Mouse (Mus musculus) embryonic fibroblast, embryonic 13.5 days (primary cell): ENCODE measurements around the gene Poldip2.

Experiments used
- CTCF ChIP-seq: IDR thresholded peaks from 2 replicates; pipeline ENCODE4 v1.5.1; 2011; ENCODE audit warnings: mild to moderate bottlenecking, control low read depth, low read length, moderate library complexity, borderline replicate concordance; ENCODE audit not compliant: insufficient read depth
- POLR2A ChIP-seq: IDR thresholded peaks from 2 replicates; pipeline ENCODE4 v1.6.1; 2011; ENCODE audit warnings: low read depth, mild to moderate bottlenecking, control low read depth, low read length, moderate library complexity

DNA sequence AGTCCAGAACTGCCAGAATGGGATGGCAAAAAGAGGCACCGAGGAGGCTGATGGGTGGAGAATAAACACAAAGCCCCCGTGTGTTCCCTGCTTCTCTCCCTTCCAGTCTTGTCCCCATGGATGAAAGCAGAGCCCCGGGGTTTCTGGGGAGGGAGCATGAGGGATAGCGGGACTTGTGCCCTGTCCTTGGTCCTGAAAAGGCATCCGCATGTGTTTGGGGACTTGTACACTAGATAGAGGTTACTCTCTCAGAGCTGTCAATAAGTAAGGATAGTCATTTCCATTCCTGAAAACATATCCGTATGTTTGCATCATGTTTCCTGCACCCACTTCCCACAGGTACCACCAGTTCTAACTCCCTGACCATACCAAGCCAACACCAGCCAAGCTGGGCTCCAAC lies 16.1 kb upstream of the Poldip2 start:
- TF ChIP-seq POLR2A, result no peak
- no peak for TF ChIP-seq CTCF
